Mouse (Mus musculus) left cerebral cortex, adult 8-10 months (tissue): ENCODE data around the gene 4930563M21Rik. TPM values are rescaled to one million over a fixed set of nuclear protein-coding genes. Genes with fewer than 3 reads are reported as not detected.
A peak's percentile ranks its signal among the peaks of the same experiment; 100 is the strongest.
"Not testable (repeated sequence)": the region's sequence is repeated elsewhere in the genome, so short reads cannot be mapped to it uniquely, and the experiment has no call there.

ENCODE experiments used
- DNase-seq, 2 experiments: peaks; one replicate each; pipeline ENCODE4 v3.0.0; 2022; ENCODE audit warnings: low spot score in 2 of 2
- total RNA-seq, 4 experiments: library from RNA; stranded (reverse); gene quantifications; 2 replicates each; pipeline ENCODE4 v1.2.4; 2022

The 4930563M21Rik gene
- not detected for total RNA-seq

- no peak for DNase-seq
These were observed at the start of gene 4930563M21Rik for GRCm38 (mm10) chr9:56010450-56010849. Gene 4930563M21Rik, minus strand, starts transcription at chr9:56010550.

GRCm38 (mm10) chr9:56056147-56056546, 45.8 kb upstream of the 4930563M21Rik start:
- DNase-seq, result no peak

GRCm38 (mm10) chr9:56053796-56054195, 43.4 kb upstream of the 4930563M21Rik start:
- DNase-seq, result peak in 1 of 2 experiments; percentile 26

GRCm38 (mm10) chr9:56042181-56042621, 31.9 kb upstream of the 4930563M21Rik start:
- DNase-seq, result no peak

- peak; percentile 94 for DNase-seq
These were observed 31.2 kb upstream of the 4930563M21Rik start, which contains the start of gene Rcn2 for GRCm38 (mm10) chr9:56041372-56042180. Gene Rcn2, plus strand, starts transcription at chr9:56041845.

GRCm38 (mm10) chr9:56032219-56032618, 21.9 kb upstream of the 4930563M21Rik start:
- DNase-seq, result no peak

- no peak for DNase-seq
These were observed 16.9 kb upstream of the 4930563M21Rik start for GRCm38 (mm10) chr9:56027292-56027691.

GRCm38 (mm10) chr9:56024772-56025171, 14.4 kb upstream of the 4930563M21Rik start:
- DNase-seq, result no peak

- DNase-seq, result not testable (repeated sequence)
These were observed 5.7 kb downstream of the 4930563M21Rik start for GRCm38 (mm10) chr9:56004679-56005078.

- DNase-seq, result no peak
These were observed 63.5 kb downstream of the 4930563M21Rik start for GRCm38 (mm10) chr9:55946819-55947218.

- no peak for DNase-seq
These were observed 69.0 kb downstream of the 4930563M21Rik start for GRCm38 (mm10) chr9:55941356-55941755.

GRCm38 (mm10) chr9:55938618-55938985, 71.7 kb downstream of the 4930563M21Rik start:
- DNase-seq, result no peak

- DNase-seq, result peak; percentile 62 to 77
These were observed 72.4 kb downstream of the 4930563M21Rik start, which contains the start of gene Scaper for GRCm38 (mm10) chr9:55937664-55938617. Gene Scaper, minus strand, starts transcription at chr9:55938119.

- peak in 1 of 2 experiments; percentile 11 for DNase-seq
These were observed 73.1 kb downstream of the 4930563M21Rik start for GRCm38 (mm10) chr9:55937224-55937663.

- no peak for DNase-seq
These were observed 77.9 kb downstream of the 4930563M21Rik start for GRCm38 (mm10) chr9:55932482-55932881.

GRCm38 (mm10) chr9:55918579-55918978, 91.8 kb downstream of the 4930563M21Rik start:
- no peak for DNase-seq

- DNase-seq, result no peak
These were observed 93.6 kb downstream of the 4930563M21Rik start for GRCm38 (mm10) chr9:55916751-55917150.
